In genomic region chr2:6100755-6101154, GRCm38 (mm10) we compare ENCODE assay signal across 10 mouse cellular contexts. TPM values are rescaled to one million over a fixed set of nuclear protein-coding genes. Genes with fewer than 3 reads are reported as not detected.
DNase-seq lines count a peak whose midpoint lies in the region; ATAC-seq and TF ChIP-seq lines count a peak whose summit lies in the region.
"Had no signal": no experiment of that assay in that cellular context is flagged by ENCODE, and none has a peak within 500 bp of the region (broad histone marks: within the 10 kb centered on the region; RNA-seq: fewer than 3 reads in every experiment).

No protein-coding gene starts in this region.

- H3K4me1 ChIP-seq in heart, embryonic 12.5 days (replicated peaks), result peaks cover 38% of the 10 kb centered on the region
- H3K4me1 ChIP-seq in bone marrow macrophage, adult 2 months (ENCODE audit: control insufficient read depth, insufficient read depth, low read length), result peaks cover 9% of the 10 kb centered on the region
- peaks cover 33% of the 10 kb centered on the region for H3K4me1 ChIP-seq in heart, postnatal 0 days (ENCODE audit: control insufficient read depth, insufficient read depth)
- H3K4me1 ChIP-seq in liver, embryonic 16.5 days (ENCODE audit: control insufficient read depth, low read depth, low read length), result no peaks in the 10 kb centered on the region

- H3K4me3 ChIP-seq in heart, embryonic 12.5 days, result peak overlapping the region; percentile 48
- peak overlapping the region; percentile 52 for H3K4me3 ChIP-seq in bone marrow macrophage, adult 2 months (ENCODE audit: insufficient read depth, low read length)
- peak overlapping the region; percentile 39 for H3K4me3 ChIP-seq in heart, postnatal 0 days (ENCODE audit: low read depth, low read length)
- peak overlapping the region; percentile 7; the same call in 1 of the 2 replicates for H3K4me3 ChIP-seq in liver, embryonic 16.5 days (ENCODE audit: low read depth, low read length)

- peak overlapping the region; percentile 65 for H3K9ac ChIP-seq in heart, embryonic 12.5 days
- H3K9ac ChIP-seq in heart, postnatal 0 days (replicated peaks; ENCODE audit: low read depth, low read length), result peak overlapping the region; percentile 55; the same call in 1 of the 2 replicates
- no peak overlapping the region for H3K9ac ChIP-seq in liver, embryonic 16.5 days (ENCODE audit: low read depth, low read length)

- H3K4me2 ChIP-seq in heart, embryonic 12.5 days, result peak overlapping the region; percentile 89
- peak overlapping the region; percentile 68 for H3K4me2 ChIP-seq in heart, postnatal 0 days (ENCODE audit: low read depth, low read length)
- H3K4me2 ChIP-seq in liver, embryonic 16.5 days (ENCODE audit: low read depth, low read length), result peak overlapping the region; percentile 24

- peaks cover 5% of the 10 kb centered on the region for H3K9me3 ChIP-seq in heart, embryonic 12.5 days (replicated peaks)
- no peaks in the 10 kb centered on the region for H3K9me3 ChIP-seq in heart, postnatal 0 days (replicated peaks; ENCODE audit: control insufficient read depth, low read length)
- H3K9me3 ChIP-seq in liver, embryonic 16.5 days (replicated peaks; ENCODE audit: control insufficient read depth, low read length), result no peaks in the 10 kb centered on the region

- 0 out of 2 replicates have a peak, but pooled peaks cover 7% of the 10 kb centered on the region for H3K27me3 ChIP-seq in heart, embryonic 12.5 days (replicated peaks)
- H3K27me3 ChIP-seq in heart, postnatal 0 days (ENCODE audit: control insufficient read depth, insufficient read depth, low read length), result no peaks in the 10 kb centered on the region
- H3K27me3 ChIP-seq in liver, embryonic 16.5 days (ENCODE audit: control insufficient read depth, insufficient read depth, low read depth, low read length), result peaks cover 21% of the 10 kb centered on the region

- ATAC-seq in heart, embryonic 12.5 days (ENCODE audit: insufficient number of reproducible peaks, low FRiP score), result no peak
- ATAC-seq in heart, postnatal 0 days (ENCODE audit: insufficient read depth, low read depth), result no peak
- ATAC-seq in liver, embryonic 16.5 days (ENCODE audit: low read depth), result no peak
- ATAC-seq in erythroid progenitor cell, adult 5-6 weeks (replicated peaks; ENCODE audit: low FRiP score, poor library complexity, severe bottlenecking), result no peak

- TF ChIP-seq POLR2A in bone marrow macrophage, adult 2 months (IDR thresholded peaks at IDR 0.05; ENCODE audit: borderline replicate concordance, low read depth, low read length), result no peak

- TF ChIP-seq EP300 in heart, postnatal 0 days (IDR thresholded peaks at IDR 0.05; ENCODE audit: low read depth), result no peak

- WGBS in heart, embryonic 12.5 days, result 29% methylated on average over 20 of the region's 20 CpGs
- 43% methylated on average over 20 of the region's 20 CpGs for WGBS in heart, postnatal 0 days
- 30% methylated on average over 20 of the region's 20 CpGs for WGBS in liver, embryonic 16.5 days (ENCODE audit: insufficient replicate concordance)

- H3K27ac ChIP-seq in heart, embryonic 12.5 days (ENCODE audit: poor library complexity, severe bottlenecking), result no peak overlapping the region
- H3K27ac ChIP-seq in bone marrow macrophage, adult 2 months (ENCODE audit: insufficient read depth, low read depth, low read length), result no peak overlapping the region
- H3K27ac ChIP-seq in heart, postnatal 0 days (ENCODE audit: low read depth), result peak overlapping the region; percentile 97; the same call in 1 of the 2 replicates
- H3K27ac ChIP-seq in liver, embryonic 16.5 days (ENCODE audit: low read length), result no peak overlapping the region

- TF ChIP-seq CTCF in bone marrow macrophage, adult 2 months (IDR thresholded peaks at IDR 0.05; ENCODE audit: low read depth, low read length), result no peak
- no peak for TF ChIP-seq CTCF in heart, postnatal 0 days (IDR thresholded peaks at IDR 0.05; ENCODE audit: low read depth)

- no peak for DNase-seq in heart, adult 18-20 months
- DNase-seq in heart, postnatal 0 days (ENCODE audit: low spot score), result no peak
- DNase-seq in cerebellum, adult 11-12 months, result no peak
- no peak for DNase-seq in thymus, postnatal 0 days (ENCODE audit: low spot score)
- DNase-seq: thymus, adult 2 months had no signal

- H3K36me3 ChIP-seq in heart, embryonic 12.5 days, result peaks cover 15% of the 10 kb centered on the region
- H3K36me3 ChIP-seq in heart, postnatal 0 days (replicated peaks; ENCODE audit: control insufficient read depth, insufficient read depth, low read length), result peaks cover 7% of the 10 kb centered on the region
- H3K36me3 ChIP-seq in liver, embryonic 16.5 days (ENCODE audit: control insufficient read depth, insufficient read depth), result no peaks in the 10 kb centered on the region

RNA-seq across cellular contexts. Expression of gene Proser2, which starts 29.3 kb away (rescaled TPM):
- 13.4 and 13.6 TPM in 2 replicates for polyA plus RNA-seq in heart, embryonic 12.5 days (2016; fragmentation: Nextera tagmentation; extraction: Ambion mirVana)
- total RNA-seq in heart, adult 18-20 months (2021), result 10 to 100 TPM; 20.2 to 24.3 TPM
- polyA plus RNA-seq in bone marrow macrophage, adult 2 months (2012; ENCODE audit: insufficient read depth, insufficient read length, missing spikeins), result not detected in 2 replicates
- 39.8 and 61.1 TPM in 2 replicates for total RNA-seq in heart, postnatal 0 days (2014; rRNA removed; ENCODE audit: low replicate concordance)
- polyA plus RNA-seq in heart, postnatal 0 days (2015; fragmentation: Nextera tagmentation; extraction: Ambion mirVana), result 14.7 and 17.9 TPM in 2 replicates
- polyA plus RNA-seq in liver, embryonic 16.5 days (2015; fragmentation: Nextera tagmentation; extraction: Ambion mirVana), result 7.1 and 10.2 TPM in 2 replicates
- 2.5 TPM in 1 of 2 replicates, not detected in the other for total RNA-seq in erythroid progenitor cell, adult 5-6 weeks (2015; ENCODE audit: low replicate concordance)
- total RNA-seq in erythroid progenitor cell, adult 5-6 weeks (2017; ENCODE audit: low replicate concordance), result not detected in 2 replicates
- 2.9 and 3.3 TPM in 2 replicates for polyA plus RNA-seq in thymus, postnatal 0 days (2015; fragmentation: Nextera tagmentation; extraction: Ambion mirVana)
- total RNA-seq: megakaryocyte-erythroid progenitor cell, adult 5-6 weeks had no signal

Comparison
In these comparisons a context has a peak if more than half of its experiments do, and no peak if none do; other contexts are left out.
1. H3K4me2 ChIP-seq: peak in every context shown above with its lines; median percentile 89 in heart, embryonic 12.5 days; 68 in heart, postnatal 0 days; 24 in liver, embryonic 16.5 days.